Mouse (Mus musculus): ENCODE data around the gene Cyp1b1.

Gene Cyp1b1

DNA sequence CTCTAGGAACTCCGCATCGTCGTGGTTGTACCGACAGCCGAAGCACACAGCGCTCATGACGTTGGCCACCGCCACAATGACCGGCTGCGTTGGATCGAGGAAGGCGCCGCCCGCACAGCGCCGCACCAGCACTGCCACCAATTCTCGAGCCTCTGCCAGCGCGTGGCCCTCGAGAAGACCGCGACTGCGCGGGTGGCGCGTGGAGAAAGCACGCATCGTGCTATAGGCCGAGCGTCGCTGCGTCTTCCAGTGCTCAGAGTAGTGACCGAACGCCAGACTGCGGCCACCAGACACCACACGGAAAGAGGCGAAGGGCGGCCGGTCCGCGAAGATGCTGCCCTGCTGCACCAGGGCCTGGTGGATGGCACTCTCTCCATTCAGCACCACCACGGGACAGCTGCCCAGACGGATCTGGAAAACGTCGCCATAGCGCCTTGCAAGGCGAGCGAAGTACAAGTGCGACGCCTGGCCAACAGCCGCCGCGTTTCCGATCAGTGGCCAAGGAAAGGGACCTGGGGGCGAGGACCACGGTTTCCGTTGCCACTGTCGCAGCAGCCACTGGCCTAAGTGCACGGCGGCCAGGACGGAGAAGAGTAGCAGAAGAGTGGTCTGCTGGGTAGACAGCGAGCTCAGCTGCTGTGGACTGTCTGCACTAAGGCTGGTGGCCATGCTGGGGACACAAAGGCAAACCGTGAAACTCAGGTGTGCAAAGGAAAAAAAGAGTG, 1.1 kb downstream of the Cyp1b1 start:
- DNase-seq (ENCODE audit: low spot score): no peak

DNA sequence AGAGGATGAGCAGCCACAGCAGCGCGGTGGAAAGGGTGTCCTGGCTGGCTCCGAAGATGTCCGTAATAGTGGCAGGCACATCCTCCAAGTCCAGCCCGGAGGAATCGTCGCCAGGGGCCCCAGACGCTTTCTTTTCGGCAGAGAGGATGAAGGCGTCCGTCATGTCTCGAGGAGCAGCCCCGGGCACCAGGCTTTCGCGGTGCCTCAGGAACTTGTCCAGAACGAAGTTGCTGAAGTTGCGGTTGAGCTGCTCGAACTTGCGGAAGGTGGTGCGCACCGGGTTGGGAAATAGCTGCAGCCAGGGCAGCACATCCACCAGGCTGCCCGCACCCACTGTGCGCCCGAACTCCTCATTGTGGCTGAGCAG, 1.6 kb downstream of the Cyp1b1 start:
- no peak for DNase-seq (ENCODE audit: low spot score)

DNA sequence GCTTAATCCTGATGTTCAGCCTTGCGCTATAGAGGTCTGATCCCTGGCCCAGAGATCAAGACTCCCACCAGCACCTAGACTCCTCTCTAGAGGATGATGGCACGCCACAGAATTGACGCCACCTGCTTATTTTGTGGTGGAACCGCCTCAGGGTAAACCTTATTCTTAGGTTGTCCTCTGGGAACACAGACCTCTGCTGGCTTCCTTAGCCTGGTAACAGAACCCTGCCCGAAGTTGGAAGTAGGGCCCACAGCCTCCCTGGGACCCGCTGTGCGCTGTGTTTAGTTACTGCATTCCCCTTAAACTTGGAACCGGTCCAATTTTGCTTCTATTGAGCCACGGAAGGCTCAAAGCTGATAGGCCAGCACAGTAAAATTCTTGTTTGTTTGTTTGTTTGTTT, 2.3 kb downstream of the Cyp1b1 start:
- DNase-seq (ENCODE audit: low spot score): no peak

DNA sequence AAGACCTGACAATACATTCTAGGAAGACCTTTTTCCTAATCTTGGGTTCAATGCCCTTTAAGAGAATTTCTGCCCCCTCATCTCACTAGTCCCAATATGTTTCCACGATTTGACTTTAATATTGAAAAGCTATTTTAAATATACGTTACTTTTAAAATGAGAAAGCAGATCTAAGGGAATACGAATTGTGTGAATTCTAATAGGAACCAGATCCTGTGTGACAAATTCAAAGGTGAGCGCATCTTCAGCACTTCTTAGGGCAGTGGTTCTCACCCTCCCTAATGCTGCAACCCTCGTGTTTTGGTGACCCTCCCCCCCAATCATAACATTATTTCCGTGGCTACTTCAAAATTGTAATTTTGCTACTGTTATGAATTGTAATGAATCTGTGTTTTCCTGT, 2.9 kb downstream of the Cyp1b1 start:
- DNase-seq (ENCODE audit: low spot score): no peak

DNA sequence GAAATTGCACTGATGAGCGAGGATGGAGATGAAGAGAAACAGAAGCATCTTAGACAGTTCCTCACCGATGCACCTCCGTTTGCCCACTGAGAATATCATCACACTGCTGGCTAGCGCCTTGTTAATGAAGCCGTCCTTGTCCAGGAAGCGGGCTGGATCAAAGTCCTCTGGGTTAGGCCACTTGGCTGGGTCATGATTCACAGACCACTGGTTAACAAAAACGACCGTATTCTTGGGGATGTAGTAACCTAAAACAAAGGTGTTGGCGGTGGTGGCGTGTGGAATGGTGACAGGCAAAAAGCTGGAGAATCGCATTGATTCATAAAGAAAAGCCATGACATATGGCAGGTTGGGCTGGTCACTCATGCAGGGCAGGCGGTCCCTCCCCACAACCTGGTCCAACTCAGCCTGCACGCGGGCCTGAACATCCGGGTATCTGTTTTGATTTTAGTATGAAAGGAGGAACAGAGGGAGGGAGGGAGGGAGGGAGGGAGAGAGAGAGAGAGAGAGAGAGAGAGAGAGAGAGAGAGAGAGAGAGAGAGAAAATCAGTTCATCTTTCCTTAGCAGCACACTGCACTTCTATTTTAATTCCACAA, 4.5 kb downstream of the Cyp1b1 start:
- no peak for DNase-seq (ENCODE audit: low spot score)

DNA sequence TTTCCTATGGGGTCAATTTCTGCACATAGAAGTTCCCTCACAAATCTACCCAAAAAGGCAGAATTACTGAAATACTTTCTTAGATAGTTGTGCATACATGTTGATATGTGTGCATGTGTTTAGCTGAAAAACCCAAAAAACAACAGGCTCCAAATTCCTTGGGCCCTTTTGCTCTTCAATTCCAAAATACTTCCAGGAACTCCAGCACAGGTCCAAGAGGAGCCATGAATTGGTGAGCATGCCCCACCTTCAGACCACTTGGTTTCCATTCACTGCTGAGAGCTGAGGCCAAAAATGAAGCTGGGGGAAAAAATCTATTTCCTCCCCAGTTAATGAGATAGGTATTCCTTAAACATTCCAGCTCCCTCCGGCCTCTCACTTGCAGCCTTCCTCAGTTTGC, 5.1 kb downstream of the Cyp1b1 start:
- DNase-seq (ENCODE audit: low spot score): no peak

DNA sequence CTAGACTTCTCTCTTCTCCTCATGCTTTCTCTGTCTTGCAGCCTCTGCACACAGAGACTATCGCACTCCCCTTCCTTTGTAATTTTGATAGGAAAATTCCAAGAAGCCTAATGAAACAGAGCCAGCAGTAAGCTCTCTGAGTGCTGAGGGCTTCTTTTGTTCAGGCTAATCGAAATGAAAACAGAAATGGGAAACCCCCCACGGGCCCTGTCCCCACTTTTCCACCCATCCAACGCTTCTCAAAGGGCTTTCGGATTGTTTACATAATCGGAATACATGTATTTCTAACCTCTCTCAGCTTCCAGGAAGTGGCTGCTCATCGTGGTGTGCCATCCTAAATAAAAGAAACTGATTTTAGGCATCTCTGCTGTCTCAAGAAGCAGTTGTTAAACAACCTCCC, 6.7 kb downstream of the Cyp1b1 start:
- no peak for DNase-seq (ENCODE audit: low spot score)

DNA sequence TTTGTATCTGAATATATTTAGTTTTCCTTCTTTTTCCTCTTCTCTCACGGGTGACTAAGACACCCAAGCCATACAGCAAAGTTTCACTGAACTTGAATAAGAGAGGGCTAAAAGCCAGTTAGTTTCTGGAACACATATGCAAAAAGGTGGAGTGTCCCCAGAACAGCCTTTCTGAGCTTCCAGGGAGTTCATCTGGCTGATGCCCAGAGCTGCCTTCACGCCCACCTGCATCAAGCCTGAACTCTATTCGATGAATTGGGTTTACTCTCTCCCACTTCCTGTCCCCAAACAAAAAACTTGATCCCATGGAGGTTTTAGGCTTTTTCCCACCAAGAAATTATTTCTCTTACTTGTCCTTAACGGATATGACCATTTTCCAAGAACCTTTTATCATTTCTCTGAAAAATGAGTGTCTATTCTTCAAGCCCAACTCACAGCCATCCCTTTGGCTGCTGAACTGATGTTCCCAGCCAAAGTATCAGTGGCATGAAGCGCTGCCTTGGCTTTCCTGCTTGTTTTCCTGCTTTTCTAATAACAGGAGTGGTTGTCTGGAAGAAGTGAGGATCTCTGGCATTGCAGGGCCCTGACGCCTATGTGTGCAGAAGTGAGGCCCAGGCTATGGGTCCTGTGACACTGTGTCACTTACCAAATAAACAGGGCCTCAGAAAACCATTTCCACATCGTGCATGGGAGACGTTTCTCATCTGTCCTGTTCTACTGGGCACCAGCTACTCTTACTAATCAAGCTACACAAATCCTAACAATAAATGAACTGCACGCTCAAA, 9.0 kb downstream of the Cyp1b1 start:
- no peak for DNase-seq (ENCODE audit: low spot score)

DNA sequence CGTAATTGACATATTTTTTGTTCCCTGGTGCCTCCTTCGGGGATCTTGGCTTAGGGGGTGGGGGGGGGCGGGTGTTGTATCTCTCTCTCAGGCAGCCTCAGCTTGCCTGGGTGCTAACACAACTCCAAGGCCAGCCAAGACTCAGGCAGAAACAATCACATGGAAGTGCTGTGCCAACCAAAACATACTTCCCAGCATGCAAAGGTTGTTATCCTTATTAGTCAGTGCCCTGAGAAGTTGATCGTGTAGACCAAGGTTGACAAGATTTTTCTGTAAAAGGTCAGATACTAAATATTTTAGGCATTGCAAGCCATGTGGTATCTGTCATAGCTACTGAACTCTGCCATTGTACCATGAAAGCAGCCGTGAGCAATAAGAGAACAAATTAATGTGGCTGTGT, 14.0 kb downstream of the Cyp1b1 start:
- DNase-seq (ENCODE audit: low spot score): peak; percentile 78

DNA sequence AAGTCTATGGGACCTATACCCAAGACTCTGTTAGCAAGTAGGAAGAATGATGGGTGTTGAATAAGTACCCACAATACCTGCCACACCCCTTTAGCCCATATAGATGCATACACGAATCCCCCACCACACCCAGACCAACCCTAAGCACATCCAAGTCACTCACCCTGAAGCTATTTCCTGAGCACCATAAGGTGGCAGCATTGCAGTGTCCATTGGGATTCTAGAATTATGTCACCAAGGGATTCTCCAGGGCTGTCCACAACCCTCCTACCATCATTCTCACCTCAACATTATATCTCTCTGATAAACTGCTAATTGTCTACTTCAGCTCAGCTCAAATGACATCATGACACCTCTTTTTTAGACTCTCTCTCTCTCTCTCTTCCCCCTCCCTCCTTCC, 15.7 kb downstream of the Cyp1b1 start:
- no peak for DNase-seq (ENCODE audit: low spot score)

DNA sequence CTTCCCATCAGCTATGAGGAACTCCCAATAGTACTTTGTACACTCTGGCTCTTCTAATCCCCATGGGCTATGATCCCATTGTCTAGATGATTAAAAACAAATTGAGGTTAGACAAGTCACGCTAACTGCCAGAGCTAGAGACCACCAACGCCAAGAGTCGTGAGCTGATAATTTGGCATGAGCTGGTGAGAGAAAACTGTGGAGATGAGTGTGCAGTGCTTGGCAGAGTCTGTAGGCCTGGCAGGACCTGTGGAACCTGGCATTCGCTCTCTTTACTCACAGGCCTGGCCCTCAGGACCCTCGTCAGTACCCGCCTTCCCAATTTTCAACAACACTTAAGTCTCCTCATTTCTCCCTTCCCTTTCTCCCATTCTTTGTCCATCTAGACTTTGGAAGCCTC, 19.3 kb downstream of the Cyp1b1 start:
- no peak for DNase-seq (ENCODE audit: low spot score)

DNA sequence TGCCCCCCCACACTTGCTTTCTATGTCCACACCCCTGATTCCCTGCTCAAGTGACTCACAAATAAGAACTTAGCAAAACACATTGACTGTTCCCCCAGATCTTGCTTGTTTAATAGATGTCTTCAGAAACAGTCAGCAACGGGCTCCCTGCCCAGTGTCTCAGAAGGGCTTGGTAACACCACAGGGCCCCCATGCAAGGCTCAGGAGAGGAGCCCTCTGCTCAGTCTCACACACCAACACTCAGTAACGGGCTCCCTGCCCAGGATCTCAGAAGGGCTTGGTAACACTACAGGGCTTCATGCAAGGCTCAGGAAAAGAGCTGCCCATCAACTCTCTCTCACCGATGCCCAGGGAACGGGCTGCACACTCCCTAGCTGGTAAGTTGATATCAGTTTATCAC, 19.8 kb downstream of the Cyp1b1 start:
- DNase-seq (ENCODE audit: low spot score): no peak

DNA sequence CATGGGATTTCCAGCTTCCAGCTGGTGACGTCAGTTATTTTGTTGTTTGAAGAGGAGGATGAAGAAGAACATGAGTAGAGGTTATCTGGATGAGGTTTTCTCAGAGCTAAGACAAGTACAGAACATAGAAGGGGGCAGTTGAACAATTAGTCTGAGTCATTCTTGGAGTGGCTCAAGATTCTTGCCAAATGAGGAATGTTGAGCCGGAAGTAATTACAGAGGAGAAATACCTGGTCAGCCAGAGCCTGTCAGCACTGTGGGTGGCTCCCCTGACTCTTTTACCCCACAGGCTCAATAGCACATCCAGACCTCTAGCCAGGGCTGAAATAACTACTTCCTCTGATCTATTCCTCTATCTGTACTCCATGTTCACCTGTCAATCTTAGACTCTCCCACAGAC, 44.0 kb downstream of the Cyp1b1 start:
- DNase-seq (ENCODE audit: low spot score): no peak

DNA sequence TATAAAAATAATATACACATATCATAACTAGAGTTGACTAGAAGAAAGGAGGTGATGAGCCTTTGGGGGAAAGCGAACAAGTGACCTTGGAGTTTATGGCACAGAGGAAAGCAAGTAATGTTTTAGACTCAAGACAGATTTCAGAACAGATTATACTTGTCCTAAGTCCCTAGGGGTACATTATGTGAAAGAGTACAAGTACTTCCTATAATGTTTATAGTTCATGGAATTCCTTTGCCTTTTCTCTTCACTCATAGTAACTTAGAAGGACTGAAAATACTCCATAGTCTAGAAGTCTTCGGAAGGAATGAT, 50.8 kb downstream of the Cyp1b1 start:
- DNase-seq (ENCODE audit: low spot score): no peak

DNA sequence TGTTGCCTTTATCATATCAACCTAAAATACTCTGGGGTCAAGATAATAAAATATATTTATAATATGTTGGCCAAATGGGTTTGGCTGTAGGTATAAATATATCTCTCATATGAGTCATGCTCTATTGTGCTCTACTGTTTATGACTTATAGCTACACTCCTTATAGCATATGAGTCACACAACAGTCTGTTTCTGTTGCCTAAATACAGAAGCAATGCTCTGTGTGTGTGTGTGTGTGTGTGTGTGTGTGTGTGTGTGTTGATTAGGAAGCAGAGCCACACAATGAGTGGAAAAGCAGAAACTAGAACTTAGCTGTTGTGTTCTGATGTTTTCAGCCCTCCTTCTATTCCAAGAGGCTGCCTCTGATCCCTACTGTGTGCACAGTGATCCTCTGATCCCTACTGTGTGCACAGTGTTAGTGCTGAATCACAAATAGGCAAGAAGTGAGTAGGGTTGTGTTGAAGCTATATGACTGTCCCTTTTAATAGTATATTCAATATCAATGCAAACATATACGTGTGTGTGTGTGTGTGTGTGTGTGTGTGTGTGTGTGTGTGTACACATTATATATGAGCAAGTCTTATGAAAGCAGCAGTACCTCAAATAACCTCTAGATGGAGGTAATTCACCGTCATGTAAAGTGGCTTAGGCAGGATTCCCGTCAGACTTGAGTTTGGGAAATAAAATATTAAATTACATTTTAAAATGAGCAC, 51.3 kb downstream of the Cyp1b1 start:
- no peak for DNase-seq (ENCODE audit: low spot score)

DNA sequence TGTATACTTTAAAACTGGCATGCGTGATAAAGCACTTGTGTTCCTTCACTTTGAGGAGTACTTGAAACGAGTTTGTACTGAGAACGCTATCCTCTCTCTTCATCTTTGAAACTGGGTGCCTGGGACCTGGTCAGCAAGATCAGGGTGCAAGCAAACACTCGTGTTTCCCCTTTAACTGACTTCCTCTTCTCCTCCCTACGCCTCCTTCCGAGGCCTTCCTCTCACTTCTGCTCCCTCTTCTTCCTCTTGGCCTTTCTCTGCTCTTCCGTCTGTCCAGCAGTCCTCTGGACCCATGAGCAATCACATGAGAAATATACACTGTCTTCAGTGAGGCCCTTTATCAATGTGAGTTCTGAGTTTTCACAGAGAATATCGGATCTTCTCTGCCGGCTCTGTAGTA, 53.0 kb downstream of the Cyp1b1 start:
- no peak for DNase-seq (ENCODE audit: low spot score)

DNA sequence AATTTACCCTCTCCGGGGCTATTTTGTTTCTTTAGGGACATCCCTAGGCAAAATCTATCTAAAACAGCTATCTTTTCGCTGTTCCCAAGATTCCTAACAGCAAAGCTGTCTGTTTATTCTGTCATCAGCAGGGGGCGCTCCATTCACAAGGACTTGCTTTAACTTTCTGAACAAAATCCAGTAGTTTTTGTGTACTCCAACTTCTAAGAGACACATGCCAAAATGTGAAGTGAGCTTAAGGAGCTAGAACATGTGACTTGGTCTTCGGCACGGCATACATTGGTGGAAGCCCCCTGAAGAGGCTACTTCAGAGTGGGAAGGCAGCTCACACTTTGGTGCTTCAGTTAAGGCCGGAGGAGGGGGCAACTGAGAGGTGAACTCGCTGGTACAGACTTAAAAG, 53.5 kb downstream of the Cyp1b1 start:
- peak; percentile 33 for DNase-seq (ENCODE audit: low spot score)

DNA sequence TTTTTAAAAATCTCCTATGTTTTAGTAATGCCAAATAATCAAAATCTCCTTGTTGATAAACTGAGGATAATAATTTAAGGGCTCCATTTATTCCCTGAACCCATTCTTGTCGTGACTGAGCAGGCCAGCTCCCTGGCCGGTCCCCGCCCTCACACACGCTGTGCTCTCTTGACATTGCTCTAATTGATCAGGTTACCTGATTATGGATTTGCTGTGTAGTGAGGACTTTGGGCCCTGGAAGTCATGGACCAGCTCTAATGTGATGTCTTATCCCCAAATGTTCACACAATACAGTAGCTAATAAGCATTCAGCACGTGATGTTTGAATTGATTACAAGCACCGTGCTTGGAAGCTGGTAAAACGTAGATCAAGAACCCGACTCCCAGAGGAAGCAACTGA, 56.0 kb downstream of the Cyp1b1 start:
- no peak for DNase-seq (ENCODE audit: low spot score)

DNA sequence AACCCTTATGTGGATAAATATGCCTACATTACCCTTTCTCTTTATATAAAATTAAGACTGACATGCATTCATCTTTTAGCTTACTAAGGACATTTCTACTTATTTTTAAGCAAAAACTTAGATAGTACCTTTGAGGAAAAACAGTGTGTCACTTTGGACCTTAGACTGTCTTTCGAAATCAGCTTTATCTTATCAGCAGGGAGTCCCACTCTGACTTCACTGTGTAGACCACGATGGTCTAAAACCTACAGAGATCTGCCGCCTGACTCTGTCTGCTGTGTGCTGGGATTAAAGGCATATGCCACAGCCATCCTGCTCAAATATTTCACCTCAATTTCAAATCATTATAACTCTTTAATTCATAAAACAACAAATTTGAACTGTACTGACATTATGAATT, 56.4 kb downstream of the Cyp1b1 start:
- no peak for DNase-seq (ENCODE audit: low spot score)

DNA sequence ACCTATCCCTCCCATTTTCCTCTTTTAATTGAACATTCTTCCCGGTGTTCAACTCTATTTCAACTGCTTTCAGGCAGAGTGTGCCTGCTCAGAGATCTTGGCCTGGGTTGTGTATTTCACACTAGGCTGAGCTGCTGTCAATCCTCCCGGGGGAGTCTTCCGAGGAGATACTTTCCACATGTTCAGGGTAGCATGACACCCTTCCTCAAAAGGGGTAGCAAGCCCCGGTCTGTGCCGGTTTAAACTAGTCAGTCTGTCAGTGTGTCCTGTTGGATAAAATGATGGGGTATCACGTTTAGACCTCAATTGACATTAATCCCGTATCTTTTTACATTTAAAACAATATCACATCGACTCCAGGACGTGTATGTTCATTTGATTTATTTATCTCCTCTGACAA, 57.1 kb downstream of the Cyp1b1 start:
- DNase-seq (ENCODE audit: low spot score): no peak

DNA sequence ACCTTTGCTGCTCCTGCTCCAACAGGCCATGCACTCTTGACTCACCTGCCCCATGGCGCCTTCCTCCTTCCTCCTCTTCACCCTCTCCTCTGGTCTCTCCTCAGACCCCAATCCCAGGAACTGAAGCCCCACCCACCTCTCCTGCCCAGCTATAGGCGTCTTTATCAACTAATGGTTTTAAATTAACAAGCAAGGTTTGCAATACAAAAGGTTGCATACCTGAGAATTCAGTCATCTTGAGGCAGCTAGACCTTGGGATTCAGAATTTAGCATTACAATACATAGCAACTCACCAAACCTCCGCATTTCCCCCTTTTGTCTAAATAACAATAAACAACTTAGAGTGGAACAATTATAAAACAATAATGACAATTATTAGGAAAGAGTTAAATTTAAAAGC, 60.7 kb downstream of the Cyp1b1 start:
- no peak for DNase-seq (ENCODE audit: low spot score)

DNA sequence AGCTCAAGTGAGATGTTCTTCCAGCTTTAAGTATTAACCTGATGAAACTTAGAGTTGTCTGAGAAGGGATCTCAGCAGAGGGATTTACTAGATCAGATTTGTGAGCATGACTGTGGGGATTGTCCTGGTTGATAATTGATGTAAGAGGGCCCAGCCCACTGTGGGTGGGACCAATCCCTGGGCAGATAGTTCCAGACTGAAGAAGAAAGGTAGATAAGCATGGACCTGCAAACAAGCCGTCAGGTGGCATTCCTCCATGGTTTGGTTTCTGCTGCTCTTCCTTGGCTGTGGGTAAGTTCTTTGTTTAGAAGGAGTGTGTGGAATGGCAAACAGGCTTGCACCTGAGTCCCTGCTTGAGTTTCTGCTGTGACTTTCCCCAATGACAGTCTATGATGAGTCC, 61.7 kb downstream of the Cyp1b1 start:
- no peak for DNase-seq (ENCODE audit: low spot score)
